Mouse (Mus musculus) midbrain, embryonic 15.5 days (tissue): ENCODE data around the gene Inf2. TPM values are rescaled to one million over a fixed set of nuclear protein-coding genes. Genes with fewer than 3 reads are reported as not detected.

ENCODE experiments used
- ATAC-seq: fragments of 200-750 bp; cut with Nextera tagmentation; replicated peaks from 2 replicates; pipeline ENCODE4 v1.8.0; 2017; ENCODE audit warnings: moderate TSS enrichment
- H3K27ac ChIP-seq: fragments of 300-500 bp; sonication (generic); 2 replicates; pipeline ENCODE4 v1.5.1; 2015; ENCODE audit warnings: mild to moderate bottlenecking, inconsistent platforms
- H3K27me3 ChIP-seq: fragments of 300-500 bp; sonication (generic); replicated peaks from 2 replicates; pipeline ENCODE4 v1.6.1; 2015; ENCODE audit warnings: inconsistent platforms
- H3K36me3 ChIP-seq: fragments of 300-500 bp; sonication (generic); replicated peaks from 2 replicates; pipeline ENCODE4 v1.6.1; 2015; ENCODE audit warnings: inconsistent platforms
- H3K4me1 ChIP-seq: fragments of 300-500 bp; sonication (generic); 2 replicates; pipeline ENCODE4 v1.6.1; 2015; ENCODE audit warnings: inconsistent platforms
- H3K4me2 ChIP-seq: fragments of 300-500 bp; sonication (generic); 2 replicates; pipeline ENCODE4 v1.6.1; 2015; ENCODE audit warnings: inconsistent platforms, mild to moderate bottlenecking, moderate library complexity
- H3K4me3 ChIP-seq: fragments of 300-500 bp; sonication (generic); 2 replicates; pipeline ENCODE4 v1.5.1; 2015; ENCODE audit warnings: mild to moderate bottlenecking, inconsistent platforms
- H3K9ac ChIP-seq: fragments of 300-500 bp; sonication (generic); 2 replicates; pipeline ENCODE4 v1.6.1; 2015; ENCODE audit warnings: mild to moderate bottlenecking, inconsistent platforms
- H3K9me3 ChIP-seq: fragments of 300-500 bp; sonication (generic); 2 replicates; pipeline ENCODE4 v1.6.1; 2016; ENCODE audit warnings: inconsistent platforms
- WGBS: fragments of 180-500 bp; shearing (Covaris S2); methylation state at CpG from one replicate; pipeline ENCODE4 v1.1.7; 2015; ENCODE audit warnings: mixed read lengths; 5-methylcytosine and 5-hydroxymethylcytosine counted together
- polyA plus RNA-seq: library from polyadenylated mRNA; unstranded; fragments of >200 nt; fragmentation: Nextera tagmentation; extraction: Ambion mirVana; gene quantifications from 2 replicates; pipeline ENCODE4 v1.2.1, GENCODE M21; 2015

The Inf2 gene
- 1.0 and 2.4 TPM in 2 replicates for polyA plus RNA-seq

- Histone ChIP-seq H3K4me3 (peak within 1 kb of the TSS; percentile 40), H3K4me1 (peaks cover 12% of the 10 kb centered on the region; the same call in 1 of the 2 replicates), H3K4me2 (peak within 1 kb of the TSS; percentile 77), H3K27ac (no peak within 1 kb of the TSS), H3K9ac (peak within 1 kb of the TSS; percentile 30), H3K9me3 (no peaks in the 10 kb centered on the region), H3K36me3 (no peaks in the 10 kb centered on the region), H3K27me3 (peaks cover 27% of the 10 kb centered on the region)
- WGBS = under 1% methylated on average over 60 of the region's 60 CpGs
- ATAC-seq = peak; percentile 78
Observed at GRCm38 (mm10) chr12:112588426-112589256, at the start of gene Inf2. Gene Inf2, plus strand, starts transcription at chr12:112588784.

- Histone ChIP-seq H3K27ac (no peak overlapping the region), H3K4me1 (peaks cover 29% of the 10 kb centered on the region), H3K9me3 (no peaks in the 10 kb centered on the region), H3K27me3 (0 out of 2 replicates have a peak, but pooled peaks cover 2% of the 10 kb centered on the region), H3K36me3 (no peaks in the 10 kb centered on the region), H3K4me3 (no peak overlapping the region), H3K4me2 (no peak overlapping the region), H3K9ac (no peak overlapping the region)
- 88% methylated on average over 7 of the region's 7 CpGs for WGBS
- ATAC-seq = no peak
Observed at GRCm38 (mm10) chr12:112539466-112539965, 49.1 kb upstream of the Inf2 start.

- no peak for ATAC-seq
- H3K9me3 ChIP-seq = no peaks in the 10 kb centered on the region
- H3K27ac ChIP-seq = no peak overlapping the region
- no peaks in the 10 kb centered on the region for H3K36me3 ChIP-seq
- no peak overlapping the region for H3K9ac ChIP-seq
- H3K27me3 ChIP-seq = no peaks in the 10 kb centered on the region
- no peak overlapping the region for H3K4me3 ChIP-seq
- H3K4me2 ChIP-seq = no peak overlapping the region
- 84% methylated on average over 12 of the region's 12 CpGs for WGBS
- peaks cover 35% of the 10 kb centered on the region for H3K4me1 ChIP-seq
Observed at GRCm38 (mm10) chr12:112540321-112540720, 48.3 kb upstream of the Inf2 start.

- Histone ChIP-seq H3K4me3 (no peak overlapping the region), H3K27ac (peak overlapping the region; percentile 76), H3K9ac (0 out of 2 replicates have a peak overlapping the region, but pooled peaks have one; percentile 2), H3K9me3 (no peaks in the 10 kb centered on the region), H3K27me3 (no peaks in the 10 kb centered on the region), H3K36me3 (no peaks in the 10 kb centered on the region), H3K4me2 (0 out of 2 replicates have a peak overlapping the region, but pooled peaks have one; percentile 2), H3K4me1 (peaks cover 39% of the 10 kb centered on the region)
- 10% methylated on average over 8 of the region's 8 CpGs for WGBS
- peak; percentile 66 for ATAC-seq
Observed at GRCm38 (mm10) chr12:112541483-112542091, 47.0 kb upstream of the Inf2 start.

- no peaks in the 10 kb centered on the region for H3K27me3 ChIP-seq
- peak; percentile 59 for ATAC-seq
- H3K4me1 ChIP-seq = peaks cover 39% of the 10 kb centered on the region
- H3K36me3 ChIP-seq = no peaks in the 10 kb centered on the region
- peak overlapping the region; percentile 2; the same call in 1 of the 2 replicates for H3K9ac ChIP-seq
- WGBS = 32% methylated on average over 13 of the region's 13 CpGs
- H3K27ac ChIP-seq = peak overlapping the region; percentile 76
- H3K4me3 ChIP-seq = no peak overlapping the region
- H3K4me2 ChIP-seq = peak overlapping the region; percentile 20; the same call in 1 of the 2 replicates
- H3K9me3 ChIP-seq = no peaks in the 10 kb centered on the region
Observed at GRCm38 (mm10) chr12:112542257-112542919, 46.2 kb upstream of the Inf2 start.

- peaks cover 39% of the 10 kb centered on the region for H3K4me1 ChIP-seq
- no peak overlapping the region for H3K4me3 ChIP-seq
- peak overlapping the region; percentile 76 for H3K27ac ChIP-seq
- peak overlapping the region; percentile 20; the same call in 1 of the 2 replicates for H3K4me2 ChIP-seq
- H3K9me3 ChIP-seq = no peaks in the 10 kb centered on the region
- H3K36me3 ChIP-seq = no peaks in the 10 kb centered on the region
- ATAC-seq = peak; percentile 72
- H3K27me3 ChIP-seq = no peaks in the 10 kb centered on the region
- 3% methylated on average over 11 of the region's 11 CpGs for WGBS
- H3K9ac ChIP-seq = peak overlapping the region; percentile 2; the same call in 1 of the 2 replicates
Observed at GRCm38 (mm10) chr12:112542920-112543300, 45.7 kb upstream of the Inf2 start.

- 78% methylated on average over 9 of the region's 9 CpGs for WGBS
- no peak overlapping the region for H3K4me2 ChIP-seq
- peaks cover 39% of the 10 kb centered on the region for H3K4me1 ChIP-seq
- no peak overlapping the region for H3K27ac ChIP-seq
- ATAC-seq = no peak
- no peak overlapping the region for H3K9ac ChIP-seq
- H3K4me3 ChIP-seq = no peak overlapping the region
- no peaks in the 10 kb centered on the region for H3K9me3 ChIP-seq
- H3K36me3 ChIP-seq = no peaks in the 10 kb centered on the region
- H3K27me3 ChIP-seq = no peaks in the 10 kb centered on the region
Observed at GRCm38 (mm10) chr12:112543941-112544340, 44.6 kb upstream of the Inf2 start.

GRCm38 (mm10) chr12:112544946-112545701, 43.5 kb upstream of the Inf2 start:
- Histone ChIP-seq H3K27me3 (no peaks in the 10 kb centered on the region), H3K27ac (0 out of 2 replicates have a peak overlapping the region, but pooled peaks have one; percentile 19), H3K9ac (no peak overlapping the region), H3K9me3 (no peaks in the 10 kb centered on the region), H3K4me2 (no peak overlapping the region), H3K4me3 (no peak overlapping the region), H3K4me1 (peaks cover 39% of the 10 kb centered on the region), H3K36me3 (no peaks in the 10 kb centered on the region)
- ATAC-seq = no peak
- 24% methylated on average over 12 of the region's 12 CpGs for WGBS

- ATAC-seq = no peak
- Histone ChIP-seq H3K9ac (no peak overlapping the region), H3K4me1 (peaks cover 29% of the 10 kb centered on the region), H3K9me3 (no peaks in the 10 kb centered on the region), H3K36me3 (no peaks in the 10 kb centered on the region), H3K4me2 (no peak overlapping the region), H3K4me3 (no peak overlapping the region), H3K27me3 (no peaks in the 10 kb centered on the region), H3K27ac (no peak overlapping the region; the same call in 1 of the 2 replicates)
- 87% methylated on average over 8 of the region's 8 CpGs for WGBS
Observed at GRCm38 (mm10) chr12:112546110-112546509, 42.5 kb upstream of the Inf2 start.

- no peaks in the 10 kb centered on the region for H3K9me3 ChIP-seq
- 94% methylated on average over 1 of the region's 1 CpGs for WGBS
- no peaks in the 10 kb centered on the region for H3K27me3 ChIP-seq
- no peak overlapping the region for H3K9ac ChIP-seq
- peaks cover 17% of the 10 kb centered on the region for H3K4me1 ChIP-seq
- H3K4me2 ChIP-seq = no peak overlapping the region
- ATAC-seq = no peak
- H3K36me3 ChIP-seq = no peaks in the 10 kb centered on the region
- no peak overlapping the region for H3K4me3 ChIP-seq
- H3K27ac ChIP-seq = no peak overlapping the region
Observed at GRCm38 (mm10) chr12:112549287-112549686, 39.3 kb upstream of the Inf2 start.

GRCm38 (mm10) chr12:112551861-112552375, 36.7 kb upstream of the Inf2 start:
- 6% methylated on average over 13 of the region's 13 CpGs for WGBS
- Histone ChIP-seq H3K9ac (no peak overlapping the region), H3K27me3 (no peaks in the 10 kb centered on the region), H3K4me1 (peaks cover 6% of the 10 kb centered on the region; the same call in 1 of the 2 replicates), H3K36me3 (no peaks in the 10 kb centered on the region), H3K4me2 (no peak overlapping the region), H3K9me3 (no peaks in the 10 kb centered on the region), H3K27ac (0 out of 2 replicates have a peak overlapping the region, but pooled peaks have one; percentile 9), H3K4me3 (no peak overlapping the region)
- peak; percentile 62 for ATAC-seq
